Comparison of ENCODE assay signal across 11 mouse cellular contexts in genomic region chr15:91017261-91018160, GRCm38 (mm10). TPM values are rescaled to one million over a fixed set of nuclear protein-coding genes. Genes with fewer than 3 reads are reported as not detected.
A peak's percentile ranks its signal among the peaks of the same experiment; 100 is the strongest.
DNase-seq lines count a peak whose midpoint lies in the region; ATAC-seq lines count a peak whose summit lies in the region.
"Had no signal": no experiment of that assay in that cellular context is flagged by ENCODE, and none has a peak within 500 bp of the region (broad histone marks: within the 10 kb centered on the region; RNA-seq: fewer than 3 reads in every experiment).

No protein-coding gene starts in this region.

- intact Hi-C loops in left cerebral cortex, postnatal 36 days (cut with DNase I): no loop called here

- H3K4me1 ChIP-seq in embryonic facial prominence, embryonic 14.5 days (ENCODE audit: control insufficient read depth, insufficient read depth, low read length): peaks cover 13% of the 10 kb centered on the region; the same call in 1 of the 2 replicates
- H3K4me1 ChIP-seq in limb, embryonic 15.5 days: no peaks in the 10 kb centered on the region
- H3K4me1 ChIP-seq in stomach, embryonic 14.5 days (ENCODE audit: control insufficient read depth, insufficient read depth, low read length): peaks cover 6% of the 10 kb centered on the region; the same call in 1 of the 2 replicates

- H3K9ac ChIP-seq in embryonic facial prominence, embryonic 14.5 days (ENCODE audit: low read depth, low read length): 0 out of 2 replicates have a peak overlapping the region, but pooled peaks have one; percentile 9
- H3K9ac ChIP-seq in limb, embryonic 15.5 days: no peak overlapping the region
- H3K9ac ChIP-seq in stomach, embryonic 14.5 days (replicated peaks; ENCODE audit: low read depth, low read length): no peak overlapping the region

- H3K36me3 ChIP-seq in embryonic facial prominence, embryonic 14.5 days (ENCODE audit: control insufficient read depth, insufficient read depth, low read length): no peaks in the 10 kb centered on the region
- H3K36me3 ChIP-seq in limb, embryonic 15.5 days: no peaks in the 10 kb centered on the region
- no peaks in the 10 kb centered on the region for H3K36me3 ChIP-seq in stomach, embryonic 14.5 days (ENCODE audit: control insufficient read depth, insufficient read depth, low read length)
- H3K36me3 ChIP-seq: G1E had no signal

- H3K27me3 ChIP-seq in embryonic facial prominence, embryonic 14.5 days (replicated peaks; ENCODE audit: control insufficient read depth, insufficient read depth, low read length): no peaks in the 10 kb centered on the region
- H3K27me3 ChIP-seq in limb, embryonic 15.5 days: no peaks in the 10 kb centered on the region
- H3K27me3 ChIP-seq in stomach, embryonic 14.5 days (ENCODE audit: control insufficient read depth, insufficient read depth, low read length): no peaks in the 10 kb centered on the region

- 35% methylated on average over 23 of the region's 23 CpGs for WGBS in embryonic facial prominence, embryonic 14.5 days
- 68% methylated on average over 23 of the region's 23 CpGs for WGBS in limb, embryonic 15.5 days
- 51% methylated on average over 23 of the region's 23 CpGs for WGBS in stomach, embryonic 14.5 days

- peak; percentile 29 to 47 for DNase-seq in layer of hippocampus, postnatal 14 days (ENCODE audit: low spot score in 2 of 2)
- DNase-seq in layer of hippocampus, adult 9-11 months: no peak
- peak; percentile 76 for DNase-seq in embryonic facial prominence, embryonic 14.5 days (ENCODE audit: low spot score)
- no peak for DNase-seq in thymus, postnatal 0 days (ENCODE audit: low spot score)
- DNase-seq in left cerebral cortex, postnatal 36 days (ENCODE audit: low spot score in 2 of 2): no peak
- DNase-seq in urinary bladder, adult 18-20 months (ENCODE audit: low spot score in 2 of 2): no peak
- DNase-seq: thymus, postnatal 36 days had no signal

- H3K4me3 ChIP-seq in embryonic facial prominence, embryonic 14.5 days (ENCODE audit: low read depth, low read length): no peak overlapping the region
- no peak overlapping the region for H3K4me3 ChIP-seq in limb, embryonic 15.5 days
- no peak overlapping the region for H3K4me3 ChIP-seq in stomach, embryonic 14.5 days (ENCODE audit: low read depth, low read length)
- H3K4me3 ChIP-seq: myocyte had no signal

- no peaks in the 10 kb centered on the region for H3K9me3 ChIP-seq in embryonic facial prominence, embryonic 14.5 days (ENCODE audit: control insufficient read depth, low read length)
- no peaks in the 10 kb centered on the region for H3K9me3 ChIP-seq in limb, embryonic 15.5 days
- no peaks in the 10 kb centered on the region for H3K9me3 ChIP-seq in stomach, embryonic 14.5 days (ENCODE audit: control insufficient read depth, low read depth, low read length)

- H3K4me2 ChIP-seq in embryonic facial prominence, embryonic 14.5 days (ENCODE audit: low read depth, low read length): peak overlapping the region; percentile 37
- H3K4me2 ChIP-seq in limb, embryonic 15.5 days: no peak overlapping the region
- H3K4me2 ChIP-seq in stomach, embryonic 14.5 days (replicated peaks; ENCODE audit: low read depth, low read length): no peak overlapping the region

- peak; percentile 72 for ATAC-seq in embryonic facial prominence, embryonic 14.5 days (ENCODE audit: low read depth)
- 0 out of 2 replicates have a peak, but pooled peaks have one; percentile 58 for ATAC-seq in limb, embryonic 15.5 days (ENCODE audit: insufficient number of reproducible peaks, low FRiP score, low TSS enrichment, low read depth)
- ATAC-seq in stomach, embryonic 14.5 days (ENCODE audit: insufficient number of reproducible peaks, insufficient read depth, low FRiP score, low read depth): peak; percentile 46; the same call in 1 of the 2 replicates

- peak overlapping the region; percentile 10; the same call in 1 of the 2 replicates for H3K27ac ChIP-seq in embryonic facial prominence, embryonic 14.5 days (replicated peaks; ENCODE audit: low read depth, low read length)
- no peak overlapping the region for H3K27ac ChIP-seq in limb, embryonic 15.5 days
- peak overlapping the region; percentile 73 for H3K27ac ChIP-seq in stomach, embryonic 14.5 days (ENCODE audit: low read length)

RNA-seq across cellular contexts. Expression of gene Kif21a, which starts 32.2 kb away (rescaled TPM):
- total RNA-seq in layer of hippocampus, postnatal 14 days (2021): 10 to 100 TPM; 88.5 to 89.6 TPM
- polyA plus RNA-seq in embryonic facial prominence, embryonic 14.5 days (2014; fragmentation: Nextera tagmentation; extraction: Ambion mirVana): 11.2 and 13.2 TPM in 2 replicates
- 15.1 and 15.8 TPM in 2 replicates for polyA plus RNA-seq in limb, embryonic 15.5 days (2015; fragmentation: Nextera tagmentation; extraction: Ambion mirVana)
- polyA plus RNA-seq in stomach, embryonic 14.5 days (2014; fragmentation: Nextera tagmentation; extraction: Ambion mirVana): 23.3 and 25.9 TPM in 2 replicates
- polyA plus RNA-seq in thymus, postnatal 0 days (2015; fragmentation: Nextera tagmentation; extraction: Ambion mirVana): 2.8 and 3.1 TPM in 2 replicates
- 100 to 1,000 TPM; 120 to 130 TPM for total RNA-seq in left cerebral cortex, postnatal 36 days (2021)
- total RNA-seq: G1E had no signal
- polyA plus RNA-seq: G1E had no signal

Comparison
In these comparisons a context has a peak if more than half of its experiments do, and no peak if none do; other contexts are left out.
1. DNase-seq: peak in layer of hippocampus, postnatal 14 days (2 of 2) and embryonic facial prominence, embryonic 14.5 days (single experiment); none in layer of hippocampus, adult 9-11 months (single experiment), thymus, postnatal 0 days (single experiment), left cerebral cortex, postnatal 36 days (0 of 2) and urinary bladder, adult 18-20 months (0 of 2).
2. Peak in every context shown above with its lines, with median percentiles within 50 percentile points of each other: ATAC-seq.